Mouse (Mus musculus): ENCODE measurements at regions not wholly inside any gene's neighbourhood (a gene's known extent, or its start where the extent isn't known, plus 50 kb on each side); places are given as distances from the start of the nearest gene placed in this dataset.

DNA sequence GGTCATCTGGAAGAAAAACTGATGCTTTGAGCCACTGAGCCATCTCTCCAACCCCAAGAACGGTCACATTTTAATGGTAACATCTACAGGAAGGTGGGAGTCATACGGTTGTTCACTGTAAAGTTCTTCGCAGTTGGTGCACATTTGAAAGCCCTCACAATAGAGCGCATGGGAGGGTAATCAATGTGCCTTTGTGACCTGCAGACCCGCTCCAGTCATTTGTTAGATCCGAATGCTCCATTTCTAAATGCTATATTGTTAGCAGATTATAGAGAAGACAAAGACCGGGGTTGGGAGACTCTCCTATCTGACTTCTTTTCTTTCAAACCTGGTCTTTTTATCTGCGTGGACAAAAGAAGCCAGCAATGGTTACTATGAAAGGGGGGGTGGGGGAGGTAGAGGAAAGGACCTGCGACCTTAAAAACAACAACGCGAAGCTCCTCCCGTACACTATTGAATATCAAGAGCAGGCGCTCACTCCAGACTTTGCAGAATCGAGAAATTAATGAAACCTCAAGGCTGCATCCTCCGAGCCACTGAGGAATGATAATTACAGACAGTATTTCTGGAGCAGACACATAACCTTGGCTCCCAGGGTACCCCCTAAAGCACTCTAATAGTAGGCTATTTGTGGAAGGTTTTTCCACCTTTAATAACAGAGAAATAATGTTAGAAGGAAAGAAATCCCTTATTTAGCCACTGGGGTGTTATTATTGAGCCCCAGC is 134.7 kb upstream of the Smim15 start:
- ATAC-seq (replicated peaks; ENCODE audit: low FRiP score, low TSS enrichment, poor library complexity, severe bottlenecking) = no peak

- ATAC-seq (replicated peaks; ENCODE audit: low FRiP score, low TSS enrichment, poor library complexity, severe bottlenecking) = no peak
These were observed 136.3 kb upstream of the Smim15 start for GRCm38 (mm10) chr13:107907966-107908365.

GRCm38 (mm10) chr13:107904851-107905250 is 139.4 kb upstream of the Smim15 start:
- ATAC-seq (replicated peaks; ENCODE audit: low FRiP score, low TSS enrichment, poor library complexity, severe bottlenecking) = no peak

DNA sequence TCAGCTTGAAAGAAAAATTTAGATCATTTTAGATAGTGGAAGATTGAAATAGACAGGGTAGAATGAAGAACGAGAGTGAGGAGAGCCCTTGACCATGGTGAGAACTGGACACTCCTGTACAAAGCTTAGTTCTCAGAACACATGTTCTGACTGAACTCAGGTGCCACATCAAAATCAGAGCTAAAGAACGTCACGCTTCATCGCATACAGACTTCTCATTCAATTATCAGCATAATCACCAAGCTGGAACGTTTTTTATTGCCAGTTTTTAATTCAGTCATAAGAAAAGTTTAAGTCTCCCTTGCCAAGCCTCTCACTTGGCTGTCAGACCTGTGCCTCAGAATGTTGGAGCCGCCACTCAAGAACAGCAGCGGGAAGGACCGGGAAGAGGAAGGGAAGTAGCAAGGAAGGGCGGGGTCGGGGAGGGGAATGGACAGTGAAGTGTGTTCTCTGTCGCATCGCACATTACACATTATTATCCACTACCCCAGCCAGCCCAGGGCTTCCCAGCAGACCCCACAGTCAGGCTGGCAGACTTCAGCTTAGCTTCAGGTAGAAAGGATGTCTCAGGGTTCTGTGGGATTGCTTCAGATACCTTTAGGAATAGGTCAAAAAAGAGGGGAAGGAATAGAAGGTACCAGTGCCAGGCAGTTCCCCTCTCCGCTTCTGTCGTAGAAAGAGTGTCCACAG is 140.1 kb upstream of the Smim15 start:
- ATAC-seq (replicated peaks; ENCODE audit: low FRiP score, low TSS enrichment, poor library complexity, severe bottlenecking) = no peak

- ATAC-seq (replicated peaks; ENCODE audit: low FRiP score, low TSS enrichment, poor library complexity, severe bottlenecking) = peak; percentile 53; the same call in 1 of the 2 replicates
These were observed 140.9 kb upstream of the Smim15 start for GRCm38 (mm10) chr13:107903150-107903959.

DNA sequence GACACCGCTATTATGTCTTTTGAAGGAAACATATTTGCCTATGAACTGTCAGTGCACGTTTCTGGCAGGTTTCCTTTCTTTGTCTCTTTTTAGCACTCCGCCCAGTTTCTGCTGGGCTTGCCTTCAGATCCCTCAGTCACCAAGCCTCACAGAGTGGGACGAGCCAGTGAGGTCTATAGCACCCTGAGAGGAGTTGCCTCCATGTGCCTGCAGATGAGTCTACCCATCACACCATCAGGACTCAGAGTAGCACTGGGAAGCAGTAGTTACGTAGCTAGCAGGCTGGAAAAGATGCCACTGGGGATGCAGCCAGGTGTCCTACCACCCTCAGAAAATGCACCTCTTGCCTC is 141.5 kb upstream of the Smim15 start:
- ATAC-seq (replicated peaks; ENCODE audit: low FRiP score, low TSS enrichment, poor library complexity, severe bottlenecking) = 0 out of 2 replicates have a peak, but pooled peaks have one; percentile 23

DNA sequence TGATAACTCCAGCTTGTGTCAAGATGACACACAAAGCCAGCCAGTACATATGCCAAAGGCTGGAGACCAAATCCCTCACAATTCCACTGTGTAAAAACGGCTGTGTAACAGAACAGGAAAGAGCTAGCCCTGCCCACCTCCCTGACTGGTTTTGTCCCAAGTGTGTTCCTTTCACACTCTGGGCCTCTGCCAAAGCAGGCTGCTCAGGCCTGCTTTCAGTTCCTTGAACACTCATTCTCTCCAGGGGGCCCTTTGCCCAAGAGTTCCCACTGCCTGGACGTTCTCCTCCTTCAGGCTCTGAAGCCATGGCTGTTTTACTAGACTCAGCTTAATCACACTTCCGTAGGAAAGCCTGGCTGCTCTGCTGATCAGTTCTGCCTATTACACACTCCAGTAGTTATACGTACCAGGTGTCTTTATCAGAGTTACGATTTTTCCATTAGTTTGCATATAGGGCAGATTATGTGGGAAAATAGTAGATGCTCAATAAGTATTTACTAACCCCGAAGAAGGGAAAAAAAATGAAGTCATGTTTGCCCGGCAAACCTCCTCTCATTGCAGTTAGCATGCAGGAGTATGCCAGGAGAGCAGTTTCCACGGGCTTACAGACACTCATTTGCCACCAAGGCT is 144.5 kb upstream of the Smim15 start:
- no peak for ATAC-seq (replicated peaks; ENCODE audit: low FRiP score, low TSS enrichment, poor library complexity, severe bottlenecking)

DNA sequence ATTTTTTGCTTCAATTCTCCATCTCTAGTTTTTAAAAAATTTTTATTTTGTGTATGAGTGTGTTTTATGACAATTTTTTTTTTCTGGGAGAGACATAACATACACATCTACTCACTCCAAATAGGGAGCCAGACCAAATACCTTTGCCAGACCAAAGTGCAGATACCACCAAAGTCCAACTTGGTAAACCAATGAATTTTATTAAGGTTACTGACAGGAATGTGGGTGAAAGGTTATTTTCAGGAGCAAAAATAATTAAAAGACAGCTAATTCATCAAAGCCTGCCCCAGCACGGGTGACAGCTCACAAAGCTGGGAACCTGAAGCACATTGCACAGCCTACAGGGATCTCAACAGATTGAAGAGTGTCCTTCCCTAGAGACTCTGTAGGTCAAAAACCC is 146.6 kb upstream of the Smim15 start:
- ATAC-seq (replicated peaks; ENCODE audit: low FRiP score, low TSS enrichment, poor library complexity, severe bottlenecking) = no peak

- no peak for ATAC-seq (replicated peaks; ENCODE audit: low FRiP score, low TSS enrichment, poor library complexity, severe bottlenecking)
These were observed 147.1 kb upstream of the Smim15 start for GRCm38 (mm10) chr13:107897184-107897583.

DNA sequence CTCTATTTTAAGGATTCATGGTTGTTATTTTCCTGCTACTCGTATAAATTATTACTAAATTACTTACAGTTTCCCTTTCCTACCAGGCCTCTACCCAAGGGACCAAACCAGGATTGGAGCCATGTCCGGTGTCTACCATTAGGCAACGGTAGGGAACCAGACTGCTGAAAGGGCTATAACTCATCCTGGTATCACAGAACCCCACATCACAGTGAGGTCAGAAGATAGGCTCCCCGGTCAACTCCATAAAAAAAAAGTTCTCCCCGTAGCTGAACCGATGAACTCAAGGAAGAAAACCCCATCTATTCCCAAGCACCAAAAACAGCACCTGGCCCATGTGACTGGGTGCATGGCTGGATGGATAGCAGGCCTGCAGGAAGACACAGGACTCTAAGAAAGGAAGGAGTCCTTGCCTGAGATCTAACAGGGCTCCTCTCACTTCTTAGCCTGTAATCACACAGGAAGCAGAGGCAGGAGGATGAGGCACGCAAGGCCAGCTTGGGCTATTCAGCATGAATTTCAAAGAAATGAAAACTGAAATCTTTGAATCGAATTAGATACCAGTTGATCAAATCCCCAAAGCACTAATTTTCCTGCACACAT is 150.6 kb upstream of the Smim15 start:
- no peak for ATAC-seq (replicated peaks; ENCODE audit: low FRiP score, low TSS enrichment, poor library complexity, severe bottlenecking)

GRCm38 (mm10) chr13:107893081-107893480 is 151.2 kb upstream of the Smim15 start:
- no peak for ATAC-seq (replicated peaks; ENCODE audit: low FRiP score, low TSS enrichment, poor library complexity, severe bottlenecking)

GRCm38 (mm10) chr13:107891946-107892345 is 152.3 kb upstream of the Smim15 start:
- no peak for ATAC-seq (replicated peaks; ENCODE audit: low FRiP score, low TSS enrichment, poor library complexity, severe bottlenecking)

GRCm38 (mm10) chr13:107890866-107891821 is 153.1 kb upstream of the Smim15 start:
- peak; percentile 31 for ATAC-seq (replicated peaks; ENCODE audit: low FRiP score, low TSS enrichment, poor library complexity, severe bottlenecking)

GRCm38 (mm10) chr13:107889985-107890865 is 154.0 kb upstream of the Smim15 start:
- ATAC-seq (replicated peaks; ENCODE audit: low FRiP score, low TSS enrichment, poor library complexity, severe bottlenecking) = peak; percentile 98

- no peak for ATAC-seq (replicated peaks; ENCODE audit: low FRiP score, low TSS enrichment, poor library complexity, severe bottlenecking)
These were observed 154.7 kb upstream of the Smim15 start for GRCm38 (mm10) chr13:107889588-107889984.

- no peak for ATAC-seq (replicated peaks; ENCODE audit: low FRiP score, low TSS enrichment, poor library complexity, severe bottlenecking)
These were observed 155.4 kb upstream of the Smim15 start for GRCm38 (mm10) chr13:107888571-107889451.

GRCm38 (mm10) chr13:107888231-107888555 is 156.1 kb upstream of the Smim15 start:
- ATAC-seq (replicated peaks; ENCODE audit: low FRiP score, low TSS enrichment, poor library complexity, severe bottlenecking) = no peak
